Mouse (Mus musculus): ENCODE results near the gene Iqcn.

The Iqcn gene

DNA sequence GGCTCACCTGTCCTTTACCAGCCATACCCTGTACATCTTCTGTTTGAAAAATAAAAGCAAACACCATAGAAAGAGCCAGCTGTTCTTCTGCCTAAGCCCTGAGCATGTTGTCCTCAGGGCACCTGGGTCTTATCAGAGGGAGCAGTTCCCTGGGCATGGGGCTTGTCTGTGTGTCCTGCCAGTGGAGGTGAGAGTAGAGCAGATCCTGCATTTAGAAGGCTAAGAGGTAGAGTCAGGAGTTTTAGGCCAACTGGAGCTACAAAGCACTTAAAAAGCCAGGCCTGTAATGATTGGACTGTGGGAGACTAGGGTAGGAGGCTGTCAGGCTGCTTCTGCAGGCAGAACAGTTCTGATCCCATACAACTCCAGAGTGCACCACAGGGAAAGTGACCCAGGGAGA is 24.6 kb upstream of the Iqcn start:
- DNase-seq (ENCODE audit: low spot score) = no peak

DNA sequence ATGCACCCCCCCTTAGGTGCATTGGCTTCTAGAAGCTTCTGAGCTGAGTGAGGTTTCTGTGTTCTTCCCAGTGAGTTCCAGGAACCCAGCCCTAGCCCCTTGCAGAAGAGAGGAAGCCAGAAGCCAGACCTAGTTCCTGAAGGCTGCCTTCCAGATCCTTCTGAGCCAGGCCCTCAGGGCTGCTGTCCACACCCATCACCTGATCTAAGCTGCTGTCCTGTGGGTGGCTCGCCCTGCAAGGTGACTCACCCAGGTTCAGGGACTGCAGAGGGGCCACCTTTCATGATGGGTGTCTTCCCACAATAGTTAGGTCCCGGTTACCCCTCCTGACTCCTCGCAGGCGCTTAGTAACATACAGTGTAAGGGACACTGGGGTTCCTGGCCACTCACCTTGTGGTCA is 23.9 kb upstream of the Iqcn start:
- DNase-seq (ENCODE audit: low spot score) = no peak

DNA sequence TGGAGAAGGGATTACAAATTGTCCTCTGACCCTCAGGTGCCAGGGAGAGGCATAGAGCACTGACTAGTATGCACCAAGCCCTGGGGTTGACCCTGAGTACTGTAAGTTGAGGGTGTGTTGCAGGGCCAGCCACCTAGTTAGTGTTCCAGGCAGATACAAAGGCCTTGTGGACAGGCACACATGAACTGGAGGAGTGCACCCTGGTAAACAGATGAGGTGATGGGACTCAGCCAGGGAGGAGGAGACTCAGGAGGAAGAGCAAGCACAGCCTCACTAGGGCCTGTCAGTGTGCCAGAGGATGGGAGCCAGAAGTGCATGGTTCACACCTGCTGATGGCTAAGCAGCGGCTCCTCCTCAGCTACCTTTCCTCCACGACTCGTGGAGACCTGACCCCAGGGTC is 23.2 kb upstream of the Iqcn start:
- DNase-seq (ENCODE audit: low spot score) = no peak

DNA sequence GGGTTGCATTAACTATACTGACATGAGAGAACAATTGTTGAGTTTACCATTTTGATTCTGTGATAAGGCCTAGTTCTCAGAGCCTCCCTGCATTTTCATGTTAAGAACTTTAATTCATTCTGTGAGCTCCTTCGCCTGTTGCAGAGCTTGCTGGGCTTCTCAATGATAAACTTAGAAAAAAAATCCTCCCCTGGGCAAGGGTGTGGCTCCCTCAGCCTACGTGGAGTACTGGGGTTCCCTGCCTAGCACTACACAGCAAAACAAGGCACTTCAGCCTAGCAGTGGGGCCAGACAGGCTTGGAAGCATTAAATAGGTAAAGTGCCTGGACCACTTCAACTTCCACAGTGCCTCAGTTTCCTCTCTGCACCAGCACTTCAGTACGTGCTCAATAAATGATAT is 21.8 kb upstream of the Iqcn start:
- DNase-seq (ENCODE audit: low spot score) = no peak

DNA sequence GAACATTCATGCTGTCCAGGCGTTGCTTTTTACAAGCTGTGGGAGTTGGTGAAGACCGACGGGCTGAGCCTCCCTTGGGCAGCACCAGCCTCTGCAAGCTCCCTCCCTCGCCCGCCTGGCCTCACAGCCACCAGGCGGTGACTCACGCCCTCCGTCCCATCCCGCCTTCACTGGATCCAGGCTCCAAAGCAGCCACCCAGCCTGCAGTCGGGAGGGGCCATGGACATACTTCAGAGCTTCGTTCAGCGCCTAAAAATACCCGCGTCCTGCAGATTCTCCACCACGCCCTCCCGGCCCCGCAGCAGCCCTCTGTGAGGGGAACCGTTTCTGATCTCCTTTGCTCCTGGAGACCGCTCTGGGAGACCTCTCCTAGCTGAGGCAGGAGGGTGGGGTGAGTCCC is 21.1 kb upstream of the Iqcn start:
- peak; percentile 66 for DNase-seq (ENCODE audit: low spot score)

GRCm38 (mm10) chr8:70682692-70683091 is 20.6 kb upstream of the Iqcn start:
- DNase-seq (ENCODE audit: low spot score) = no peak

DNA sequence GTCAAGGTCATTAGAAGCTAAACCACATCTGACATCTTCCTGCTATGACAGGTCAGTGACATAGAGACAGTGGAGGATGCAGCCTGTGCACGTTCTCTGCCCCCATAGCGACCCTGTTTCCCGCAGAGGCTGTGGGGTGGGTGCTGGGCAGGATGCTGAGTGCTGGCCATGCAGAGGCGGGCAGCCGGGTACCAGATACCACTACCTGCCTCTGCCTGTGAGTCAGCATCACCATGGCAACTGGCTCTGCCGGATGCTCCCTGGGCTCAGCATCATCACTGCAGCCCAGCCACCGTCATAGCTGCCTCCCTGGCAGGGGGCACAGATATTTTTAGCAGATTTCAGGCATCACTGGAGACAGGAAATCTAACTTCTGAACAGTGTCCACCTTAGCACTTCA is 19.0 kb upstream of the Iqcn start:
- DNase-seq (ENCODE audit: low spot score) = no peak

DNA sequence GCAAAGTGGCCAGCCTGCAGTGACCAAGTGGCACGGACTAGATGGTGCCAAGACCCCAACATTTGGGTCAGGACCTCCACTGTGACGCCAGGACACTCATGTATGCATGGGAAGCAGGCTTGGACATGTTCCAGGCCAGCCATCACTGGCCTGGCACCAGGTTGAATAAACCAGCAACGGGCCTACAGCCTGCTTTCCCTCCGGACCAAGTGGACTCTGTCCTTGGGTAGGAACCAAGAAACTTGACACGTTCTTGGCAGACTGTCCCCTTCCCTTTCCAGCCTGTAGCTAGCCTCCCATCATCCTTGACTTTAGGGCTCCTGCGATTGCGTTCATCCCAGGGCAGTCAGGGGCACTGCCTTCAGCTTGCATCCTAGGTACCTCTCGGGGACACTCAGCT is 15.7 kb upstream of the Iqcn start:
- no peak for DNase-seq (ENCODE audit: low spot score)

- no peak for DNase-seq (ENCODE audit: low spot score)
Observed at GRCm38 (mm10) chr8:70688136-70688535, 15.1 kb upstream of the Iqcn start.

DNA sequence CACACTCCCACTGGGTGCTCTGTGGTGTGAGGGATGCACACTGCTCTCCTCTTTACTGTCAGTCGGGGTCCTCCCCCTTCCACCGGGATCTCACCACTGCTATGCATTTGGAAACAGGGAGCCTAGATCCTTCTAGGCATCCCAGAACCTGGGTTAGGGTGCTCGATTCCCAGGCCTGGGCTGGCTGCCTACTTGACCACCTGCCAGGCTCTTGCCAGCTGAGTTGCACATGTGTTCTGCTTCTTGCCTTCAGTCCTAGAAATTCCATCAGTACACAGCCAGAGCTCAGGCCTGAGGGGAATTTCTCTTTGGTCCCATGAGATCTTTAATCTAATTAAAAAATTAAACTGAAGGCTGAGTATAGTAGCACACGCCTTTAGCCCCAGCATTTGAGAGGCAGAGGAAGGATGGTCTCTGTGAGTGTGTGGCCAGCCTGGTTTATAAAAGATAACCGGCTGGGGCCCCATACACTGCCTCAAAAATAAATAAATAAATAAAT is 13.3 kb upstream of the Iqcn start:
- DNase-seq (ENCODE audit: low spot score) = no peak

DNA sequence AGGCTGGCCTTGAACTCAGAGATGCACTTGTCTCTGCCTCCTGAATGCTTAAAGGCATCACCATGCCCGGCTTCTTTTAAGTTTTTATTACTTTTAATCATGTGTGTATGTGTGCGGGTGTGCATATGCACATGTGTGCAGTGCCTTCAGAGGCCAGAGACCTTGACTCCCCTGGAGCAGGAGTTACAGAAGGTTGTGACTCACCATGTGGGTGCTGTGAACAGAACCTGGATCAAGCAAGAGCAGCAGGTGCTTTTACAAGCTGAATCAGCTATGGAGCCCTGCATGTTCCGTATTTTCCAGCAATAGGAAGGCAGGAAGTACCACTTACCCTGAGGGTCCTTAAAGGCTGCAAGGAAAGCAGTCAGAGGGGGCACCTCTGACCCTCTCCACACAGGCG is 12.0 kb upstream of the Iqcn start:
- DNase-seq (ENCODE audit: low spot score) = no peak

- peak; percentile 96 for DNase-seq (ENCODE audit: low spot score)
Observed at GRCm38 (mm10) chr8:70691727-70692231, 11.5 kb upstream of the Iqcn start.

DNA sequence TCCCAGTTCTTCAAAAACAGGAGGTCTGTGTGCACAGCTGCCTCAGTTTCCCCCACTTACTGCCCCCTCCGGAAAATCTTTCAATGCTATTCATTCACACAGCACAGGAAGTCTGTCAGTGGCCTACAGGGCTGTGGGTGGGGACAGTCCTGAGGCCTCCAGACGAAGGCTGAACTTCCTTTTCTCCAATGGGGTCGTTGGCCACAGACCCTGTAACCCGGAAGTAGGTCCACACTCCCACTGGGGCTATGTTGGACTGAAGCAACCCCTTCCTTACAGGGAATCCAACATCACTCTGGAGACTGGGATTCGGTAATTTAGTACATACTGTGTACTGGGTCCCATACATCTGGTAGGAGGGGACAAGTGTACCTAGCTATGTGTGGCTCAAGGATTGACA is 9.6 kb upstream of the Iqcn start:
- DNase-seq (ENCODE audit: low spot score) = no peak

DNA sequence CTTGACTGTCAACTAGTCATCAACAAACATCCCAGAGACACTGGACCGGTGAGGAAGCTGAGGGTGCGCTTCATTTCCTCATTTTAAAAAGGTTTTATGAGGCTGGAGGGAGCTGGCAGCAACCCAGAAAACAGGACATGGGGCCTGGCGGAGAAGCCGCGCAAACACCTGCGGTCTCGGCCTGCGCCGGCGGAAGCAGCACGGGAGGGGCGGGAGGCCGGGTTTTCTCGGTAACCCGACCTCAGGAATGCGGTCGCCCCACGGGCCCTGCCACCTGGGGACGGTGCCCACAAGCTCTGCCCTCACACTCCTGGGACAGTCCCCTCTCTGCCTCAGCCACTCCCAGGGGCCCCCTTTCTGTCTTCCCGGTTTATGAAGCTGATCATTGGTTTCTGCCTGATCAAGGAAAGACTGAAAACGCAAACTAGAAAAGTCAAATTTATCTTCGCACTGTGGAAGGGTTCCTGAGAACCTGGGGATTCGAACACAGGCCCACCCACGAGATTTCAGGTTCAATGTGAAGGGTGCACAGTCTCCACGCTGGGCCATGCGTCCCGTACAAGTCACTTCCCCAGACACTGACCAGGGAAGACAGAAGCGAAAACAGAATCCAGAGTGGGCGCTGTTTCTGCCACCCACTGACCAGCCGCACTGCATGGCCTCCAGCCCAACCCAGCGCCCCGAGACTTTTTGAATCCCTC is 7.8 kb upstream of the Iqcn start:
- DNase-seq (ENCODE audit: low spot score) = peak; percentile 23

DNA sequence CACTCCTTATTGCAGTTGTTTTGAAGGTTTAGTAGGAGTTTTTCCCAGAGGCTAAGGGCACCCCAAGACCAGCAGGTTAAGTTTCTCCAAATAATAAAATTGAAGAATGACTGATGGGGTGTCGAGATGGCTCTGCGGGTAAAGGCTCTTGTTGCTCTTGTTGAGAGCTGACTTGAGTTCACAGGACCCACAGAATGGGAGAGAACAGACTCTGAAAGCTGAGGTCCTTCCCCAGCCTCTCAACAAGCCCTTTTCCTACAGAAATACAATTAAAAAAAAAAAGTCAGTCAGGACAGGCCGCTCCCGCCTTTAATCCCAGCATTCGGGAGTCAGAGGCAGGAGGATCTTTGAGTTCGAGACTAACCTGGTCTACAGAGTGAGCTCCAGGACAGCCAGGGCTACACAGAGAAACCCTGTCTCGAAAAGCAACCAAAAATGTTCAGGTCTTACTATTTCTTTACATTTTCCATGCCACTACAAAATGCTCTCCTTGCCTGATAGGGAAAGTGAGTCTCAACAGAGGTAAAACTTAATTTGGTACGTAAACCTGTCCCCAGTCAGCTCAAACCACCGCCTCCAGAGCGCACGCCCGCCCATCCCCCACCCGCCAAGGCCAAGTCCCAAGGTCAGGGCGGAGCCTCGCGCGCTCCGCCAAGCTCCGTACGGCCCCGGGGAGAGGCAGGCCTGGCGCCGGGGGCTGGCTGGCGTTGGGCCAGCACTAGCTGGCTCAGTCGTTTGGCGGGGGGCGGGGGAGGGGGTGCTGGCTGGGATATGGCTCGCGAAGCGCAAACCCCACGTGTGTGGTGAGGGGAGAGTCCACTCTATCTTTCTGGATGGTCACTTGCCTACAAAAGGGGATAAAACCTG is 7.0 kb upstream of the Iqcn start:
- DNase-seq (ENCODE audit: low spot score) = peak; percentile 87

- DNase-seq (ENCODE audit: low spot score) = no peak
Observed at GRCm38 (mm10) chr8:70696946-70697345, 6.3 kb upstream of the Iqcn start.

- no peak for DNase-seq (ENCODE audit: low spot score)
Observed at GRCm38 (mm10) chr8:70697366-70698250, 5.6 kb upstream of the Iqcn start.

DNA sequence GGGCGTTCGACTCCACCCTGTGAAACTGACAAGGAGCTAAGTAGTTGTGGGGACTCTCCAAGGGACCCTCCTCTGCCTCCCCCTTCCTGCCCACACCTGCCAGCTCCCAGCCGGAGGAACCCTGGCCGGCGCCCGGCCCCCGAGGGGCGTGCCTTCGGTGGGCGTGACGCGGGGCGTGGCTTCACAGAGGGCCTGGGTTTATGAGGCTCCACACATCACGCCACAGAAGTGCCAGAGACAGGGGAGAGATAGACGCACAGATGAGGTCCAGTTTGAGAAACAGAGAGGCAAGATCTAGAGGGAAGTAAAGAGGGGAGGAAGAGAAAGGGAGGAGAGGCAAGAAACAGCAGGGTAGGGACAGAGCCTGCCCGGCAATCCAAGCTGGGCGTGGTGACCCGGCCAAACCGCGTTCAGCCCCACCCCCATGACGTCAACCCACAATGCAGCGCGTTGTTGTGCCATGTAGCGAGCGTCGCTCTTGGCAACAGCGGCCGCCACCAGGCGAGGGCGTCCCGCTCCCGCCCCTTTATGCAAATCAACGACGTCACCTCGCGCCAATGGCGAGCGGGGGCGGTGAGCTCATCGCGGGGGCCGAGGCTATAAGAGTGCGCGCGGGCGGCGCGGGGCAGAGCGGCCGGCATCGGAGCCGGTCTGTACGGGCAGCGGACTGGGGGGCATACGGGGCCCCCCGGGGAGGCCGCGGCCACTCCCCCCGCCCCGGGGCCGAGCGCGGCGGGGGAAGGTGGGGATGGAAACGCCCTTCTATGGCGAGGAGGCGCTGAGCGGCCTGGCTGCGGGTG is 4.7 kb upstream of the Iqcn start, which contains the start of gene Jund:
Gene Jund, plus strand, starts transcription at position 640 of the 800 bp plus-strand sequence.
- DNase-seq (ENCODE audit: low spot score) = peak; percentile 99

DNA sequence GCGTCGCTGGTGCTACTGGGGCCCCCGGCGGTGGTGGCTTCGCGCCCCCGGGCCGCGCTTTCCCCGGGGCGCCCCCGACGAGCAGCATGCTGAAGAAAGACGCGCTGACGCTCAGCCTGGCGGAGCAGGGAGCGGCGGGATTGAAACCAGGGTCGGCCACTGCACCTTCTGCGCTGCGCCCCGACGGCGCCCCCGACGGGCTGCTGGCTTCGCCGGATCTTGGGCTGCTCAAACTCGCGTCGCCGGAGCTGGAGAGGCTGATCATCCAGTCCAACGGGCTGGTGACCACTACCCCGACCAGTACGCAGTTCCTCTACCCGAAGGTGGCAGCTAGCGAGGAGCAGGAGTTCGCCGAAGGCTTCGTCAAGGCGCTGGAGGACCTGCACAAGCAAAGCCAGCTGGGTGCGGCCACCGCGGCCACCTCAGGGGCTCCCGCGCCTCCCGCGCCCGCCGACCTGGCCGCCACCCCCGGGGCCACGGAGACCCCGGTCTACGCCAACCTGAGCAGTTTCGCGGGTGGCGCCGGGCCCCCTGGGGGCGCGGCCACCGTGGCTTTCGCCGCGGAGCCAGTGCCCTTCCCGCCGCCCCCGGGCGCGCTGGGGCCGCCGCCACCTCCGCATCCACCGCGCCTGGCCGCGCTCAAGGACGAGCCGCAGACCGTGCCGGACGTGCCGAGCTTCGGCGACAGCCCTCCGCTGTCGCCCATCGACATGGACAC is 4.0 kb upstream of the Iqcn start:
- no peak for DNase-seq (ENCODE audit: low spot score)

DNA sequence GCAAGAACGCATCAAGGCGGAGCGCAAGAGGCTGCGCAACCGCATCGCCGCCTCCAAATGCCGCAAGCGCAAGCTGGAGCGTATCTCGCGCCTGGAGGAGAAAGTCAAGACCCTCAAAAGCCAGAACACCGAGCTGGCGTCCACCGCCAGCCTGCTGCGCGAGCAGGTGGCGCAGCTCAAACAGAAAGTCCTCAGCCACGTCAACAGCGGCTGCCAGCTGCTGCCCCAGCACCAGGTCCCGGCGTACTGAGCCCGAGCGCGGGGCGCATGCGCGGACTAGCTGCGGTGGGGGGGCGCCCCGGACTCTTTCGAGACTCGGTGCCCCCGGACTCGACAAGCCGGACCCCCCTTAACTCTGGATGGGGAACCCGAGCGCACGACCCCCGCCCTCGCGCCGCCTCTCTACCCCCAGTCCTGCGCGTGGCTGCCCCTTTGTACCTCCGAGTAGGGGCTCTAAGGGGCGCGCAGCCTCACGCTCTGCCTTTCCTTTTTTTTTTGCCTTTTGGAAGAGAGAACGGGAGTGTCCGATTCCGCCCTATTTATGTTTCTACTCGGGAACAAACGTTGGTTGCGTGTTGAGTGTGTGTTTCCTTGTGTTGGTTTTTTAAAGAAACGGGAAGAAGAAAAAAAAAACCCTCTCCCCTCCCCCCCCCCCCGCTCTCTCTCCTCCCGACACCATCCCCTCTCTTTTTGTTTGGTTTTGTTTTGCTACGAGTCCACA is 3.3 kb upstream of the Iqcn start:
- peak; percentile 84 for DNase-seq (ENCODE audit: low spot score)

Measured in embryo, embryonic 10.5 days (tissue).